Comparison of ENCODE assay signal across 41 mouse cellular contexts in genomic region chr8:3421507-3421906, GRCm38 (mm10). TPM values are rescaled to one million over a fixed set of nuclear protein-coding genes. Genes with fewer than 3 reads are reported as not detected.
"Had no signal": no experiment of that assay in that cellular context is flagged by ENCODE, and none has a peak within 500 bp of the region (broad histone marks: within the 10 kb centered on the region; RNA-seq: fewer than 3 reads in every experiment).

No protein-coding gene starts in this region.

- DNase-seq: heart, postnatal 10 days; heart, postnatal 14 days; heart, postnatal 36 days; heart, postnatal 4 days; kidney, adult 11 months; kidney, adult 18-20 months; kidney, adult 2 months; kidney, adult 8-10 months; kidney, adult 9 months; kidney, postnatal 10 days; kidney, postnatal 14 days; kidney, postnatal 25 days; kidney, postnatal 36 days; kidney, postnatal 4 days; layer of hippocampus, adult 9-11 months; layer of hippocampus, postnatal 36 days had no signal

- H3K27ac ChIP-seq: heart, embryonic 13.5 days; heart, embryonic 15.5 days; hindbrain, embryonic 10.5 days; hindbrain, embryonic 12.5 days; hindbrain, embryonic 13.5 days; hindbrain, embryonic 14.5 days; hindbrain, embryonic 15.5 days; hindbrain, postnatal 0 days; layer of hippocampus, adult 2 months; left cerebral cortex, adult 2 months had no signal

- H3K27me3 ChIP-seq: heart, embryonic 12.5 days; heart, embryonic 13.5 days; heart, embryonic 15.5 days; hindbrain, embryonic 12.5 days; hindbrain, embryonic 13.5 days; hindbrain, embryonic 15.5 days; kidney, embryonic 15.5 days had no signal

- H3K9me3 ChIP-seq: heart, embryonic 12.5 days; heart, embryonic 13.5 days; heart, embryonic 15.5 days; hindbrain, embryonic 10.5 days; hindbrain, embryonic 12.5 days; hindbrain, embryonic 13.5 days; hindbrain, embryonic 15.5 days; kidney, embryonic 15.5 days had no signal

- H3K36me3 ChIP-seq: heart, embryonic 12.5 days; heart, embryonic 15.5 days; hindbrain, embryonic 12.5 days; hindbrain, embryonic 13.5 days; hindbrain, embryonic 15.5 days had no signal

- H3K4me3 ChIP-seq: heart, embryonic 12.5 days; heart, embryonic 13.5 days; heart, embryonic 15.5 days; hindbrain, embryonic 10.5 days; hindbrain, embryonic 12.5 days; hindbrain, embryonic 13.5 days; hindbrain, embryonic 15.5 days; kidney, embryonic 15.5 days; layer of hippocampus, adult 2 months; left cerebral cortex, adult 2 months had no signal

- H3K4me2 ChIP-seq: heart, embryonic 11.5 days; heart, embryonic 12.5 days; heart, embryonic 13.5 days; heart, embryonic 15.5 days; hindbrain, embryonic 12.5 days; hindbrain, embryonic 13.5 days; hindbrain, embryonic 14.5 days; hindbrain, embryonic 15.5 days; kidney, embryonic 15.5 days had no signal

- ATAC-seq: hindbrain, embryonic 16.5 days; hindbrain, postnatal 0 days; inflammation-experienced regulatory T-cells, adult 6 months; intestine, embryonic 16.5 days; intestine, postnatal 0 days had no signal

- H3K9ac ChIP-seq: heart, embryonic 12.5 days; heart, embryonic 13.5 days; heart, embryonic 15.5 days; hindbrain, embryonic 12.5 days; hindbrain, embryonic 13.5 days; hindbrain, embryonic 14.5 days; hindbrain, embryonic 15.5 days; kidney, embryonic 15.5 days had no signal

RNA-seq across cellular contexts. Expression of gene Tex45, which starts 49.2 kb away (rescaled TPM):
- polyA plus RNA-seq: heart, embryonic 11.5 days; heart, embryonic 12.5 days; heart, embryonic 13.5 days; heart, embryonic 14.5 days; heart, embryonic 15.5 days; heart, embryonic 16.5 days; heart, postnatal 0 days; hindbrain, embryonic 10.5 days; hindbrain, embryonic 11.5 days; hindbrain, embryonic 12.5 days; inflammation-experienced regulatory T-cells, adult 6 months; intestine, embryonic 14.5 days; intestine, embryonic 16.5 days; intestine, postnatal 0 days; kidney, embryonic 14.5 days; kidney, embryonic 15.5 days; kidney, embryonic 16.5 days; large intestine, adult 2 months had no signal
